Mouse (Mus musculus) heart, postnatal 0 days (tissue): Measurements from ENCODE around the gene Prickle4. TPM values are rescaled to one million over a fixed set of nuclear protein-coding genes. Genes with fewer than 3 reads are reported as not detected.

Experiments used
- ATAC-seq: fragments of 200-750 bp; cut with Nextera tagmentation; 2 replicates; pipeline ENCODE4 v1.8.0; 2017; ENCODE audit warnings: low read depth, moderate number of reproducible peaks, moderate library complexity; ENCODE audit not compliant: insufficient read depth
- DNase-seq: peaks from one replicate; pipeline ENCODE4 v3.0.0-alpha.2; 2016; ENCODE audit warnings: low spot score
- H3K27ac ChIP-seq: fragments of 300-500 bp; sonication (generic); 2 replicates; pipeline ENCODE4 v1.5.1; 2014; ENCODE audit warnings: low read depth, mild to moderate bottlenecking
- H3K27me3 ChIP-seq: fragments of 300-500 bp; sonication (generic); 2 replicates; pipeline ENCODE4 v1.6.1; 2014; ENCODE audit warnings: low read length, mixed read lengths; ENCODE audit not compliant: control insufficient read depth, insufficient read depth
- H3K36me3 ChIP-seq: fragments of 300-500 bp; sonication (generic); replicated peaks from 2 replicates; pipeline ENCODE4 v1.6.1; 2014; ENCODE audit warnings: low read length, mixed read lengths; ENCODE audit not compliant: control insufficient read depth, insufficient read depth
- H3K4me1 ChIP-seq: fragments of 300-500 bp; sonication (generic); 2 replicates; pipeline ENCODE4 v1.6.1; 2014; ENCODE audit warnings: antibody characterized with exemption; ENCODE audit not compliant: control insufficient read depth, insufficient read depth
- H3K4me2 ChIP-seq: fragments of 300-500 bp; sonication (generic); 2 replicates; pipeline ENCODE4 v1.6.1; 2014; ENCODE audit warnings: low read depth, mild to moderate bottlenecking, low read length, moderate library complexity
- H3K4me3 ChIP-seq: fragments of 300-500 bp; sonication (generic); 2 replicates; pipeline ENCODE4 v1.5.1; 2014; ENCODE audit warnings: low read depth, low read length
- H3K9ac ChIP-seq: fragments of 300-500 bp; sonication (generic); replicated peaks from 2 replicates; pipeline ENCODE4 v1.6.1; 2014; ENCODE audit warnings: low read depth, low read length, mixed read lengths
- H3K9me3 ChIP-seq: fragments of 300-500 bp; sonication (generic); replicated peaks from 2 replicates; pipeline ENCODE4 v1.6.1; 2016; ENCODE audit warnings: low read length; ENCODE audit not compliant: control insufficient read depth
- CTCF ChIP-seq: IDR thresholded peaks from 2 replicates; pipeline ENCODE4 v1.5.1; 2016; ENCODE audit warnings: antibody characterized with exemption, control low read depth, low read depth
- EP300 ChIP-seq: IDR thresholded peaks from 2 replicates; pipeline ENCODE4 v1.6.1; 2016; ENCODE audit warnings: antibody characterized with exemption, low read depth
- WGBS: fragments of 180-500 bp; shearing (Covaris S2); extraction: QIAGEN DNeasy Blood & Tissue Kit; methylation state at CpG from one replicate; pipeline ENCODE4 v1.1.7; 2014; 5-methylcytosine and 5-hydroxymethylcytosine counted together
- polyA plus RNA-seq: library from polyadenylated mRNA; unstranded; fragments of >200 nt; fragmentation: Nextera tagmentation; extraction: Ambion mirVana; gene quantifications from 2 replicates; pipeline ENCODE4 v1.2.1, GENCODE M21; 2015
- total RNA-seq: library from RNA; depleted of rRNA; stranded (reverse); fragments of >200 nt; gene quantifications from 2 replicates; pipeline ENCODE4 v1.2.3, GENCODE M21; 2014; ENCODE audit warnings: low replicate concordance; rRNA removed

Prickle4 gene
- total and polyA plus RNA-seq, 2 experiments from 2014 or later, result 0.93 TPM; not detected in 1

- H3K36me3 ChIP-seq, result no peaks in the 10 kb centered on the region; the same call in 1 of the 2 replicates
- no peaks in the 10 kb centered on the region for H3K4me1 ChIP-seq
- 86% methylated on average over 2 of the region's 2 CpGs for WGBS
- no peaks in the 10 kb centered on the region for H3K27me3 ChIP-seq
- no peak overlapping the region for H3K9ac ChIP-seq
- no peak overlapping the region for H3K27ac ChIP-seq
- H3K4me2 ChIP-seq, result no peak overlapping the region
- H3K4me3 ChIP-seq, result no peak overlapping the region
- DNase-seq (no peak), ATAC-seq (no peak)
- no peaks in the 10 kb centered on the region for H3K9me3 ChIP-seq
- TF ChIP-seq EP300 (no peak), CTCF (no peak)
These were observed 42.6 kb downstream of the Prickle4 start for GRCm38 (mm10) chr17:47651953-47652352.

DNA sequence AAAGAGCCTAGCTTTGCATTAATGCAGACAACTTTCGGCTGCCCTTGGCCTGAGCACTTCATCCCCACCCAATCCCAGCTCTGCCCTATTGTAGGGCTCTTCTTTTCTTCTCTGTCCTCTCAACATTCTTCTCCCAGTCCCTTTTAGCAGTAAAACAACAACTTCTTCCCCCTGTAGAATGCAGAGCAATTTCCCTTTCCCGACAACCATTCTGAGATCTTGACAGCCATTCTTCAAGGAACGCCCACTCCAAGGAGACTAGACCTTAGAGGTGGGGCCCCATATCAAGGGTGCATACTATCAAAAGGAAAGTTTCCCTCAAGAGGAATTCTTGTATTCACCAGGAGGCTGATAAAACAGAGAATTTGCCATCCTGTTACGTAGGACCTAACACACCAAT lies 45.6 kb downstream of the Prickle4 start:
- Histone ChIP-seq H3K36me3 (no peaks in the 10 kb centered on the region), H3K27me3 (no peaks in the 10 kb centered on the region), H3K9ac (no peak overlapping the region), H3K9me3 (no peaks in the 10 kb centered on the region), H3K4me1 (no peaks in the 10 kb centered on the region), H3K4me3 (no peak overlapping the region), H3K27ac (no peak overlapping the region), H3K4me2 (no peak overlapping the region)
- WGBS, result 68% methylated on average over 4 of the region's 4 CpGs
- no peak for DNase-seq
- no peak for TF ChIP-seq EP300
- TF ChIP-seq CTCF, result no peak
- ATAC-seq, result no peak

DNA sequence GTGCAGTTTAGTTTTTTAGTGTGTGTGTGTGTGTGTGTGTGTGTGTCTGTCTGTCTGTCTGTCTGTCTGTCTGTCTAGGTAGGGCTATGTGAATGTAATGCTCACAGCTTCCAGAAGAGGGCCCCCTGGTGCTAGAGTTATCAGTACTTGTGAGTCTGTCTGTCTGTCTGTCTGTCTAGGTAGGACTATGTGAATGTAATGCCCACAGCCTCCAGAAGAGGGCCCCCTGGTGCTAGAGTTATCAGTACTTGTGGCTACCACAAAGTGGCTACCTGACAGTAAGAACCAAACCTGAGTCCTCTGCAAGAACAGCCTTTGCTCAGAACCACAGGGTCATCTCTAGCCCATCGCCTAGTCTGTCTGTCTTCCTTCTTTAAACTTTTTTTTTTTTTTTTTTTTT lies 47.9 kb downstream of the Prickle4 start:
- Histone ChIP-seq H3K9ac (no peak overlapping the region), H3K27ac (no peak overlapping the region), H3K4me1 (no peaks in the 10 kb centered on the region), H3K4me2 (no peak overlapping the region), H3K4me3 (no peak overlapping the region), H3K36me3 (no peaks in the 10 kb centered on the region), H3K27me3 (no peaks in the 10 kb centered on the region), H3K9me3 (no peaks in the 10 kb centered on the region)
- DNase-seq (peak; percentile 44), ATAC-seq (no peak)
- WGBS, result 88% methylated on average over 1 of the region's 1 CpGs
- peak; percentile 58 for TF ChIP-seq CTCF
- no peak for TF ChIP-seq EP300

DNA sequence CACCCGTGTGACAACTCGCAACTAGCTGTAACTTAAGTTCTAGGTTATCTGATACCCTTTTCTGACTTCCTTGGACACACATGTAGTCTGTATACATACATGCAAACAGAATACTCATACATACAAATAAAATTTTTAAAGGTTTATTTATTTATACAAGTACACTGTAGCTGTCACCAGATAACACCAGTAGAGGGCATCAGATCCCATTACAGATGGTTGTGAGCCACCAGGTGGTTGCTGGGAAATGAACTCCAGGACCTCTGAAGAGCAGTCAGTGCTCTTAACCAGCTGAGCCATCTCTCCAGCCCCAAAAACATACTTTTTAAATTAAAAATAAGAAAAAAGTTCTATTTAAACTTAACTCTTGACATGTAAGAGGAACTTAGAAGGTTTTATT lies 51.5 kb downstream of the Prickle4 start:
- Histone ChIP-seq H3K9me3 (no peaks in the 10 kb centered on the region), H3K27ac (no peak overlapping the region), H3K9ac (no peak overlapping the region), H3K4me1 (no peaks in the 10 kb centered on the region), H3K27me3 (no peaks in the 10 kb centered on the region), H3K4me2 (no peak overlapping the region), H3K4me3 (no peak overlapping the region), H3K36me3 (no peaks in the 10 kb centered on the region)
- 96% methylated on average over 2 of the region's 2 CpGs for WGBS
- TF ChIP-seq CTCF (no peak), EP300 (no peak)
- no peak for ATAC-seq
- DNase-seq, result no peak

Other genes with a start within 250 kb of the Prickle4 start
- 14.7 and 26.4 TPM in 2 replicates for gene Taf8, start 192.4 kb downstream of the Prickle4 start, total RNA-seq
- gene Taf8, start 192.4 kb downstream of the Prickle4 start, polyA plus RNA-seq, result 11.5 and 11.9 TPM in 2 replicates
- 231 and 248 TPM in 2 replicates for gene Ccnd3, start 189.7 kb downstream of the Prickle4 start, total RNA-seq
- gene Ccnd3, start 189.7 kb downstream of the Prickle4 start, polyA plus RNA-seq, result 180 and 187 TPM in 2 replicates
- gene Bysl, start 83.2 kb downstream of the Prickle4 start, total RNA-seq, result 14.3 and 17.4 TPM in 2 replicates
- 15.8 and 19.9 TPM in 2 replicates for gene Bysl, start 83.2 kb downstream of the Prickle4 start, polyA plus RNA-seq
- 26.5 and 30.1 TPM in 2 replicates for gene Med20, start 83.2 kb downstream of the Prickle4 start, total RNA-seq
- gene Med20, start 83.2 kb downstream of the Prickle4 start, polyA plus RNA-seq, result 21.8 and 26.3 TPM in 2 replicates
- gene Gm20517, start 83.1 kb downstream of the Prickle4 start, total RNA-seq, result 2.3 TPM in 1 of 2 replicates, not detected in the other
- gene Gm20517, start 83.1 kb downstream of the Prickle4 start, polyA plus RNA-seq, result 1.4 and 1.7 TPM in 2 replicates
- gene Usp49, start 64.0 kb downstream of the Prickle4 start, total RNA-seq, result 3.5 and 10.8 TPM in 2 replicates
- gene Usp49, start 64.0 kb downstream of the Prickle4 start, polyA plus RNA-seq, result 1.4 TPM in 2 replicates
- 141 and 171 TPM in 2 replicates for gene Tomm6, start 6.3 kb downstream of the Prickle4 start, total RNA-seq
- 334 and 345 TPM in 2 replicates for gene Tomm6, start 6.3 kb downstream of the Prickle4 start, polyA plus RNA-seq
- gene Frs3, start 5.7 kb downstream of the Prickle4 start, total RNA-seq, result 6.1 and 18.9 TPM in 2 replicates
- gene Frs3, start 5.7 kb downstream of the Prickle4 start, polyA plus RNA-seq, result 3.7 and 4.2 TPM in 2 replicates
- 0.12 TPM in 1 of 2 replicates, not detected in the other for gene Gm21981, start 281 bp downstream of the Prickle4 start, total RNA-seq
- gene Gm21981, start 281 bp downstream of the Prickle4 start, polyA plus RNA-seq, result 0.19 and 0.22 TPM in 2 replicates
- gene Pgc, start 32.1 kb upstream of the Prickle4 start, total RNA-seq, result 0.35 TPM in 1 of 2 replicates, not detected in the other
- gene Pgc, start 32.1 kb upstream of the Prickle4 start, polyA plus RNA-seq, result not detected in 2 replicates
- 42.4 and 57.5 TPM in 2 replicates for gene Tfeb, start 42.3 kb upstream of the Prickle4 start, total RNA-seq
- 26.9 and 27.9 TPM in 2 replicates for gene Tfeb, start 42.3 kb upstream of the Prickle4 start, polyA plus RNA-seq
- 64.6 and 68.2 TPM in 2 replicates for gene Mdfi, start 140.0 kb upstream of the Prickle4 start, total RNA-seq
- 6.2 and 6.7 TPM in 2 replicates for gene Mdfi, start 140.0 kb upstream of the Prickle4 start, polyA plus RNA-seq
- 14.2 and 21.0 TPM in 2 replicates for gene Foxp4, start 229.9 kb upstream of the Prickle4 start, total RNA-seq
- 3.3 and 4.1 TPM in 2 replicates for gene Foxp4, start 229.9 kb upstream of the Prickle4 start, polyA plus RNA-seq